Mouse (Mus musculus): ENCODE results near the gene Tmem131l. TPM values are rescaled to one million over a fixed set of nuclear protein-coding genes. Genes with fewer than 3 reads are reported as not detected.

Gene Tmem131l
- total and polyA plus RNA-seq, 2 experiments from 2014 or later, result 37.5 to 65.0 TPM

DNA sequence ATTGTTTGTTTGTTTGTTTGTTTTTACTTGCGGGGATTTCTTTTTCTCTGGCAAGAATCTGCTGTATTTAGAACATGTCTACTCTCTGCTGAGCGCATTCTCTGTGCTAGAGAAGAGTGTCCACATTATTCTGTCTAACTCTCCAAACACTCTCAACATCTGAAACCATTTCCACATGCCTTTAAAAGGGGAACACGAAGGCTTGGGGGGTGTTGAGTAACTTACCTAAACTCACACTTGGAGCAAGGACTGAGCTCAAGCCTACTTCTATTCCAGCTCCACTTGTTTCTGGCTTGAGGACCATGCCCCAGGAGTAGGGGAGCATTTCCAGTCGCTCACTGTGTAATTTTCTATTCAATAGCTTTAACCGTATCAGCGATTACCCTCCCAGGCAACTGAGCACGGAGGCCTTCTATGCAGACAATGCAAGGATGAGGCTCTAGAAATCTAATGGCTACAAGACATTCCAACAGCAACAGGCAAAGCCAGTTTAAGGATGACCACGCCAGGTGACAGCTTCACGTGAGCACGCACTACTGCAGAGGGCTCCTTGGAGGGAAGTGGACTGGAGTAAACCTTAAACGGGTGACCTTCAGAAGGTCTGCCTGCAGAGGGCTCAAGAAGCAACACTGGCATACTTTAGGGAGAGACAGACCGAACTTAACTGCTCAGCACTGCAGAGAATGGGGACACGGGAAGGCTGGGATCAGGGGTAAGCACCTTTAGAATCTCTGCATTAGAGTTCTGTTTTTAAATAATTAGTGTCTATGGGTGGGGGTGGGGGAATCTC lies 36.8 kb upstream of the Tmem131l start:
- H3K9me3 ChIP-seq (ENCODE audit: low read length), result no peaks in the 10 kb centered on the region
- no peak overlapping the region for H3K4me3 ChIP-seq (ENCODE audit: low read depth, low read length)
- no peak overlapping the region for H3K4me2 ChIP-seq (ENCODE audit: low read depth)
- no peak overlapping the region for H3K27ac ChIP-seq (ENCODE audit: low read depth, low read length)
- ATAC-seq, result no peak
- no peak for TF ChIP-seq CTCF (IDR thresholded peaks at IDR 0.05; ENCODE audit: low read depth)
- H3K4me1 ChIP-seq (ENCODE audit: insufficient read depth), result no peaks in the 10 kb centered on the region
- H3K36me3 ChIP-seq (ENCODE audit: insufficient read depth), result no peaks in the 10 kb centered on the region
- 76% methylated on average over 13 of the region's 13 CpGs for WGBS
- H3K9ac ChIP-seq, result no peak overlapping the region
- no peak for DNase-seq
- no peaks in the 10 kb centered on the region for H3K27me3 ChIP-seq (ENCODE audit: insufficient read depth, low read length)

DNA sequence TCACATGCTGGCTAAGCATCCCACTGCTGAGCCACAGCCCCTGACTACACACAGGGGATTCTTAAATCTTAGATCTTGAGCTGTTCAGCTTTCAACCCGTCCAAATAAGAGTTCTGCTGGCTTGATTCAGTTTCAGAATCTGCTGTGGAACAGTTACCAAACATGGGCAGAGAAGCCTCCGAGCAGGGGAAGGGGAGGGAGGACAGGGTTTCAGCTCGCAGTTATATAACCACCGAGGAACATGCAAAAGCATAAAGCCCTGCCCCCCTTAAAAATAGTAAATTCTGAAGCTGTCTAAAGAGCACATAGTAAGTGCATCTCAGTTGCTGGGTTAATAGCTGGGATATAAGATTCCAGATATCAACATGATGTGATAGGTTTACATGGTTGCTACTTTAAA lies 35.5 kb upstream of the Tmem131l start:
- no peak for TF ChIP-seq CTCF (IDR thresholded peaks at IDR 0.05; ENCODE audit: low read depth)
- ATAC-seq (no peak), DNase-seq (no peak)
- Histone ChIP-seq H3K27me3 (ENCODE audit: insufficient read depth, low read length) (no peaks in the 10 kb centered on the region), H3K4me1 (ENCODE audit: insufficient read depth) (no peaks in the 10 kb centered on the region), H3K9ac (no peak overlapping the region), H3K4me3 (ENCODE audit: low read depth, low read length) (no peak overlapping the region), H3K4me2 (ENCODE audit: low read depth) (no peak overlapping the region), H3K9me3 (ENCODE audit: low read length) (no peaks in the 10 kb centered on the region), H3K36me3 (ENCODE audit: insufficient read depth) (no peaks in the 10 kb centered on the region), H3K27ac (ENCODE audit: low read depth, low read length) (no peak overlapping the region)
- WGBS, result 74% methylated on average over 4 of the region's 4 CpGs

- Histone ChIP-seq H3K27me3 (ENCODE audit: insufficient read depth, low read length) (no peaks in the 10 kb centered on the region), H3K27ac (ENCODE audit: low read depth, low read length) (no peak overlapping the region), H3K4me3 (ENCODE audit: low read depth, low read length) (no peak overlapping the region), H3K4me1 (ENCODE audit: insufficient read depth) (no peaks in the 10 kb centered on the region), H3K9me3 (ENCODE audit: low read length) (no peaks in the 10 kb centered on the region), H3K4me2 (ENCODE audit: low read depth) (no peak overlapping the region), H3K9ac (no peak overlapping the region), H3K36me3 (ENCODE audit: insufficient read depth) (no peaks in the 10 kb centered on the region)
- no peak for TF ChIP-seq CTCF (IDR thresholded peaks at IDR 0.05; ENCODE audit: low read depth)
- ATAC-seq (no peak), DNase-seq (no peak)
- 87% methylated on average over 2 of the region's 2 CpGs for WGBS
These were observed 34.8 kb upstream of the Tmem131l start for GRCm38 (mm10) chr3:84074777-84075176.

GRCm38 (mm10) chr3:84071641-84072040 lies 31.7 kb upstream of the Tmem131l start:
- Histone ChIP-seq H3K4me3 (ENCODE audit: low read depth, low read length) (no peak overlapping the region), H3K4me2 (ENCODE audit: low read depth) (no peak overlapping the region), H3K27ac (ENCODE audit: low read depth, low read length) (no peak overlapping the region), H3K27me3 (ENCODE audit: insufficient read depth, low read length) (no peaks in the 10 kb centered on the region), H3K9me3 (ENCODE audit: low read length) (no peaks in the 10 kb centered on the region), H3K36me3 (ENCODE audit: insufficient read depth) (no peaks in the 10 kb centered on the region), H3K4me1 (ENCODE audit: insufficient read depth) (no peaks in the 10 kb centered on the region), H3K9ac (no peak overlapping the region)
- DNase-seq (no peak), ATAC-seq (no peak)
- 18% methylated on average over 2 of the region's 2 CpGs for WGBS
- TF ChIP-seq CTCF (IDR thresholded peaks at IDR 0.05; ENCODE audit: low read depth), result no peak

DNA sequence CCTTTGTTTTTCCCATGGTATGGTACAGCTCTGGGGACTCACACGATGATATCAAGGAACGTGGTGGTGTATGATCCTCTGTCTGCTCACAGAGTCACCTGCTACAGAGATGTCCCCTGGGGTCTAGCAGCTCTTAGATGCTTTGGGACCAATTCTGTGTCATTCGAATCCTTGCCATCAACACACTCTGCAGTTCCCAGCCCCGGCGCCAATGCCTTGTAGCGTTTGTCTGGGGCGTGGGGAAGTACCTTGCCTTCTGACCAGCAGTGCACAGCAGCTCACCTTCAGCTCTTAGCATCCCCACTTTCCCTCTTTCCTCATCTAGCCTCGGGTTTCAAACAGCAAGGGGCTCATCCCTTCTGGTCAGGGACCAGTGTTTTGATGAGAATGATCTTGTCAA lies 30.8 kb upstream of the Tmem131l start:
- no peak overlapping the region for H3K27ac ChIP-seq (ENCODE audit: low read depth, low read length)
- 90% methylated on average over 8 of the region's 8 CpGs for WGBS
- no peak overlapping the region for H3K4me3 ChIP-seq (ENCODE audit: low read depth, low read length)
- H3K4me2 ChIP-seq (ENCODE audit: low read depth), result no peak overlapping the region
- H3K9me3 ChIP-seq (ENCODE audit: low read length), result no peaks in the 10 kb centered on the region
- no peaks in the 10 kb centered on the region for H3K4me1 ChIP-seq (ENCODE audit: insufficient read depth)
- ATAC-seq (no peak), DNase-seq (no peak)
- H3K9ac ChIP-seq, result no peak overlapping the region
- no peak for TF ChIP-seq CTCF (IDR thresholded peaks at IDR 0.05; ENCODE audit: low read depth)
- H3K36me3 ChIP-seq (ENCODE audit: insufficient read depth), result no peaks in the 10 kb centered on the region
- H3K27me3 ChIP-seq (ENCODE audit: insufficient read depth, low read length), result no peaks in the 10 kb centered on the region

- H3K9ac ChIP-seq, result no peak overlapping the region
- no peaks in the 10 kb centered on the region for H3K36me3 ChIP-seq (ENCODE audit: insufficient read depth)
- ATAC-seq (no peak), DNase-seq (no peak)
- H3K4me1 ChIP-seq (ENCODE audit: insufficient read depth), result no peaks in the 10 kb centered on the region
- no peak overlapping the region for H3K4me2 ChIP-seq (ENCODE audit: low read depth)
- no peak for TF ChIP-seq CTCF (IDR thresholded peaks at IDR 0.05; ENCODE audit: low read depth)
- no peaks in the 10 kb centered on the region for H3K27me3 ChIP-seq (ENCODE audit: insufficient read depth, low read length)
- H3K27ac ChIP-seq (ENCODE audit: low read depth, low read length), result no peak overlapping the region
- WGBS, result 78% methylated on average over 13 of the region's 13 CpGs
- no peaks in the 10 kb centered on the region for H3K9me3 ChIP-seq (ENCODE audit: low read length)
- no peak overlapping the region for H3K4me3 ChIP-seq (ENCODE audit: low read depth, low read length)
These were observed 29.1 kb upstream of the Tmem131l start for GRCm38 (mm10) chr3:84068831-84069709.

GRCm38 (mm10) chr3:84065825-84066224 lies 25.9 kb upstream of the Tmem131l start:
- Histone ChIP-seq H3K9ac (no peak overlapping the region), H3K36me3 (ENCODE audit: insufficient read depth) (no peaks in the 10 kb centered on the region), H3K9me3 (ENCODE audit: low read length) (no peaks in the 10 kb centered on the region), H3K4me1 (ENCODE audit: insufficient read depth) (no peaks in the 10 kb centered on the region), H3K4me3 (ENCODE audit: low read depth, low read length) (no peak overlapping the region), H3K27me3 (ENCODE audit: insufficient read depth, low read length) (no peaks in the 10 kb centered on the region), H3K27ac (ENCODE audit: low read depth, low read length) (no peak overlapping the region), H3K4me2 (ENCODE audit: low read depth) (no peak overlapping the region)
- ATAC-seq, result no peak
- DNase-seq, result no peak
- WGBS, result 88% methylated on average over 4 of the region's 4 CpGs
- TF ChIP-seq CTCF (IDR thresholded peaks at IDR 0.05; ENCODE audit: low read depth), result no peak
